Mouse (Mus musculus) urinary bladder, postnatal 4 days (tissue): ENCODE results near the gene Tmem9b.

Experiments
- DNase-seq, 2 experiments: peaks; one replicate each; pipeline ENCODE4 v3.0.0; 2021 to 2022; ENCODE audit warnings: low spot score in 2 of 2

The Tmem9b gene

DNA sequence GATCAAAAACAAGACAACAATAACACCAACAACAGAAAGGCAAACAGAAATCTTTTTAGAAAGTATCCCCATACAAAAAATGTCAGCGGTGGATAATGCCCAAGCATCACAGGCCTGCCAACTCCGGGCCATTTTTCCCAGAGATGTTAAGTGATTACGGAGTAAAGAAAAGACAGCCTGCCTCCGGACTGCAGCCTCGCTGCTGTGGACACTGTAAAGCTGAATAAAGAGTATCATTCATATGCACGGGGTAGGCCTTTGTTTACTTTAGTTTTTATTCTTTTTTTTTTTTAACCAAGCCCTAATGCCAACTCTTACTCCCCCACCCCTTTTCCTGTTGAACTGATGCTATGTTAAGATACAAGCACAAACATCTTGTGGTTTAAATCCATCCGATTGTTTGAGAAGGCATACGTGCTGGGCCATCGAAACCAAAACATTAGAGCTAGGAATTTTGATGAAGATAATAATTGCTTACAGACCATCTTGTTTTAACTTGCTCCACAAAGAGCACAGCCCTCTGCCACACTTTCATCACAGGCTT, 66.0 kb downstream of the Tmem9b start:
- DNase-seq = no peak
